Mouse (Mus musculus) testis, postnatal 14 days (tissue): ENCODE measurements around the gene Wnt7b.

Experiments
- DNase-seq: peaks from one replicate; pipeline ENCODE4 v3.0.0; 2021; ENCODE audit warnings: low spot score

Wnt7b gene

GRCm38 (mm10) chr15:85582356-85582910, at the start of gene Wnt7b:
TSS of gene Wnt7b (minus strand) at chr15:85582473.
- no peak for DNase-seq

DNA sequence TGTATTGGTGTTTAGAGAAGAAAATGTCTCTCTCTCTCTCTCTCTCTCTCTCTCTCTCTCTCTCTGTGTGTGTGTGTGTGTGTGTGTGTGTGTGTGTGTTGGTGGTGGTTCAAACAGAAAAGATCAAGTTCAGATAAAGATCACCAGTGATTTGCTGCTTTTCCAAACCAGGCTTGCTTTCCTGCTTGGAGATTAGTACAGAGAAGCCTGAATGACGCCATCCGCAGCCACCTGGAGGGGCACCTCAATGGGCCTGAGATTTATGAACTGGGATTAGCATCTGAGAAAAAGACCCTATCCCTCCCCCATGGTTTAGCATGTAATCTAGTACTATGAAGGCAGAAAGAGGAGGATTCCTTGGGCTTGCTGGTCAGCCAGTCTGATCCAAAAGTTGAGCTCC, 49.3 kb upstream of the Wnt7b start:
- no peak for DNase-seq

DNA sequence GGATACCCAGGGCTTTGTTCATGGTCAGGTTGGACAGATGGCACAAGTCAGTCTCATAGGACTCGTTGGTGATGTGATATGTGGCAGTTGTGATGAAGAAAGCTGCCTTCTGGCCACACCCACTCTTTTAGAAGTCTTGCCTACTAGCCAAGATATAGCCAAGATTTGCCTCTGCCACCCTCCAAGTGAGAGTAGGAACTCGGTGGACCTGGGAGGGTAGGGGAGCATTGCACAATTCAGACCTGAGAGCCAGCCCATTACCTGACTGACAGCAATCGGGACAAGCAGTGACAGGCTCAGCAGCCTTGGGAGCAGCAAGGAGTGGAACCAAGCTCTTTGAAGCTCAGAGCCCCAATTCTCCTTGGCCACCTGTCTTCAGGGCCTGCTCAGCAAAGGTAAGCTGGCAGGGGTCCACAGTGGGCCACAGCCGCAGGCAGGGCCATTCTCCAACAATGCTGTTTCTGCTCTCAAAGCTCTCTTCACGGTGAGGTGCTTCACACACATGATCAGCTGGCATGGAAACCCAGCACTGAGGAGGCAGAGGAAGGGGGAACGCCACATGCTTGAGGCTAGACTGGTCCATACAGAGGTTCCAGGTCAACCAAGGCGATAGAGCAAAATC, 47.8 kb upstream of the Wnt7b start:
- DNase-seq, result no peak

DNA sequence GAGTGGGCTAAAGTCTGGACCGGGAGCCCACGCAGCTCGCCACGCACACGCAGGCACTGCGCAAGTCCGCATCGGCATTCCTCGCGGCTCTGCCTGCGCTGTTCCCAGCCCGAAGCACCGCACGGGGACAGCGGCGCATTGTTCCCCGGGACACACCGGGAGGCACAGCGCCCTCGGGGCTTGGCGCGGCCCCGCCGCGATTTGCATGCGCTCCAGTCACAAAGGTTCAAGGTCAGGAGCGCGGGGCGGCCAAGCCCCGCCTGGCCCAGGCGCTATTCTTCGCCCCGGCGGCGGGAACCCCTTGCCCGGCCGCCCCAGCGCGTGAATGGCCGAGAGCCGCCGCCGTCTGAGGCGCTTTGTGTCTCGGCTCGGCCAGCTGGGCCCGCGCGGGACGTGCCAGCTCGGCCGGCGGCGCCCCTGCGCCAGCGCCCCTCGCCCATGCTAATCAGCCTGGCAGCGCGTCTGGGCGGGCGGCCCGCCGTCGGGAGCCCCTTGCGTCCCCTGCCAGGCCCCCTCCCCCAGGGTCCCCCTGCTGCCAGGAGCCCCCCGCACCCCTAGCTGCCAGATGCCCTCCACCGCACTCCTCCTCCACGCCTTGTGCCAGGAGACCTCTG, 43.5 kb upstream of the Wnt7b start:
- DNase-seq, result peak; percentile 59

- DNase-seq, result no peak
These were observed 39.9 kb upstream of the Wnt7b start for GRCm38 (mm10) chr15:85622213-85622612.

- DNase-seq, result no peak
These were observed 33.3 kb upstream of the Wnt7b start for GRCm38 (mm10) chr15:85615537-85616100.

- no peak for DNase-seq
These were observed 32.8 kb upstream of the Wnt7b start for GRCm38 (mm10) chr15:85615075-85615474.

DNA sequence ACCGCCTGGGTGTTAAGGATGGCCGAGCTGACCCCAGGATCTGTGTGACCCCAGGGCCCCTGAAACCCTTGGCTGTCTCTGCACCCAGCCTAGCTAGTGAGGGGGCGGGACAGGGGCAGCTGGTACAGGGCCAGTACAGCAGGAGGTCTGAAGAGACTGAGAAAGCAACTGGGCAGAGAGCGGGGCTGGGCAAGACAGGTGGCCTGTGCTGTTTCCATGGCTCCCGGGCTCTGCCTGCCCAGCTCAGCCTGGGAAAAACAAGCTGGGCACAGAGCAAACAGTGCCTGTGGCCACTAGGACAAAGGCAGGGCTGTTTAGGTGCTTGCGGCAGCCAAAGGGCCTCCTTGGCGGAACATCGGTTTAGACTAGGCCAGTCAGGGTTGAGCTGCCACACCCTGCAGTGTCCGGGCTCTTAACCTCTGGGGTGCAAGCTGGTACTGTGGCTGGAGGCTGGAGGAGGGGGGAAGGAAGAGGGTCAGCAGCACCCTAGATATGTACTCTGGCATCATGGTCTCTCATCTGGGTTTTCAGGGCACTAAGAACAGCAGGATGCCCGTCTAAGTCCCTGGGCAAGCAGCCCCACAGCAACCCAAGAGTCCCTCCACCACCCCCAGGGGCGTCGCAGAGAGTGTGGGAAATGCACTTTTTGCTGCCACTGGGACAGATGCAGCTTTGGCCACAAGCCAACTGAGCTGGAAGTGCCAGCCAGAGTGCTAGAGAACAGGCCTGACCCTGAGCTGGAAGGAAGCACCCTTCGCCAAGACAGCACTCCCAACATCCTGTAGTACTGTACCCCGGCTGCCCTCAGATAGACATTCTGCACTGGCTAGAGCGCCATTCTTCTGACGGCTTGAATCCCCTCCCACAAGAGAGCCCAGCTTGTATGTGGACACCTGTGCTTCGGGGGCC, 31.3 kb upstream of the Wnt7b start:
- DNase-seq, result peak; percentile 55

DNA sequence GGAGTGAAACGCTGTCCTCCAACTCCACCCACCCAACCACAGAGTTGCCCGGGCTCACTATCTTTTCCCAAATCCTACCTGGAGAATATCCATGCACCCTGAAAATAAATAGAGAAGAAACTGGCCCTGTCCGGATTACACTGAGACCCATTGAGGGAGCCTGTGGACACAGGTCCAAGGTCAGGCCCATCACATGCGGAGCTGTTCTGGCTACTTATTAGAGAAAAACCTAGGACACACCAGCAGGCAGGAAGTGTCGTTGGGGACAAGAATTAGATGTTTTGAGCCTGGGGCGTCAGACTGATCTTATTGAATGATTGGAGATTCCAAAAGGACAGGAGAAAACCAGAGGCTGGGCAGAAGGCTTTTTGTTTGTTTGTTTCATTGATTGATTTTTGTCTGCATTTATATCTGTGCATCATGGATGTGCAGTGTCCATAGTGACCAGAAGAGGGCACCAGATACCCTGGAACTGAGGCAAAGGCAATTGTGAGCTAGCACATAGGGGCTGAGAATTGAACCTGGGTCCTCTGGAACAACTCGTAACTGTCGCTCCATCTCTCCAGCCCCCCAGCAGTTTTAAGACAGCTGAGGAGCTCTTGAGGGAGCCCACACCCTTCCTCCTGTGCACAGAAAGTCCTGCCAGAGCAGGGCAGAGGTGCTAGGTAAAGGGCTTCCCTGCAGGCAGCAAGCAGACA, 30.5 kb upstream of the Wnt7b start:
- no peak for DNase-seq

- DNase-seq, result peak; percentile 48
These were observed 29.6 kb upstream of the Wnt7b start for GRCm38 (mm10) chr15:85611701-85612520.

GRCm38 (mm10) chr15:85610618-85611218, 28.4 kb upstream of the Wnt7b start:
- DNase-seq, result peak; percentile 91

DNA sequence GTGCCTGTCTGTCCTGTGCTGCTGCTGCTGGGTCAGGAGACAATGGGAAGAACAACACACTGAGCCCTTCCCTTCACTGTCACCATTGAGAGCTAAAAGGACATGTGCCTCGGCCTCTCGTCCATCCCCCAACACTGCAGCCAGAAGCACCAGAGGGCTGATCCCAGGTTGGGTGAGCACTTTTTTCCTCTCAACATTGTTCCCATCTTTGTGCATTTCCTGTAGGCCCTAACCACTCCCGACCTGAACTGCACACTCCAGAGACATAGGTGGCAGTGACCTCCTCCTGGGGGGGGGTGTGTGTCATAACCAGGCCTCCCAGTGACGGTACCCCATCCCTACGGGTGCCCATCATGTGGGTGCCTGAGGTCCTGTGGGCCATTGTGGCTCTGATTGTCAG, 27.8 kb upstream of the Wnt7b start:
- no peak for DNase-seq

DNA sequence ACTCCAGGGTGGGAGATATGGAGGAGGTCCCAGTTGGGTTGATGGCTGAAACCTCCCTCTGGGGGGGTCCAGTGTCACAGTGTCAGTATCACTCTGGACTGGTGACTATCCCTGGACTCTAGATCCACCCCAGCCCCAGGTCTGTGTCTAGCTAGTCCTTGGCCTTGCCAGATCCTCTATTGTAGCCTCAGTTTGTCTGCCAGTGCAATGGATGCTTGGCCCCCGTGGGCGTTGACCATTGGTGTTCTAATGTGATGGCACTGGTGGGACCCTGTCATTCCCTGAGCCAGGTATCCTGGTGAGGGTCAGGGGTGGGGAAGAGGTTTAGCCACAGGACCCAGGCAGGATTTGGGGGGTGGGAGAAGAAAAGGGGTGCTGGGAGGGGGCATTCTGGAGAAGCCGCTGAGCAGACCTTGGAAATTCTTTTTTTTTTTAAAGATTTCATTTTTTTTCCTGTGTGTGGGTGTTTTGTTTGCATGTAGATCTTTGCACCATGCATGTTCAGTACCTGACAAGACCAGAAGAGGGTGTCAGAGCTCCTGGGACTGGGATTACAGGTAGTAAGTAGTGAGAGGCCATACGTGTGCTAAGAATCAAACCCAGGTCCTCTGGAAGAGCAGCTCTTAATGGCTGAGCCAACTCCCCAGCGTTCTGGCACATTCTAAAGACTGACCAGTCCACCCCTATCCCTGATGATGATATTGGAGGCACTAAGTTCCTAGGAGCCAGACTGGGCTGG, 27.2 kb upstream of the Wnt7b start:
- DNase-seq, result no peak

GRCm38 (mm10) chr15:85605962-85606610, 23.8 kb upstream of the Wnt7b start:
- no peak for DNase-seq

- no peak for DNase-seq
These were observed 22.7 kb upstream of the Wnt7b start for GRCm38 (mm10) chr15:85604938-85605337.

- DNase-seq, result no peak
These were observed 22.2 kb upstream of the Wnt7b start for GRCm38 (mm10) chr15:85604507-85604906.

DNA sequence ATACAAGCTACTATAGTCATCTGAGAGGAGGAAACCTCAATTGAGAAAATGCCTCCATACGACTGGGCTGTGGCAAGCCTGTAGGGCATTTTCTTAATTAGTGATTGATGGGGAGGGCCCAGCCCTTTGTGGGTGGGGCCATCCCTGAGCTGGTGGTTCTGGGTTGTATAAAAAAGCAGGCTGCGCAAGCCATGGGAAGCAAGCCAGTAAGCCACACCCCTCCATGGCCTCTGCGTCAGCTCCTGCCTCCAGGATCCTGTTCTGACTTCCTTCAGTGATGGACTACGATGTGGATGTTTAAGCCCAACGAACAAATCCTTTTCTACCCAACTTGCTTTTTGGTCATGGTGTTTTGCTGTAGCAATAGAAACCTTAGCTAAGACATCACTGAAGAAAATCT, 21.1 kb upstream of the Wnt7b start:
- DNase-seq, result no peak

GRCm38 (mm10) chr15:85602733-85603132, 20.5 kb upstream of the Wnt7b start:
- no peak for DNase-seq

GRCm38 (mm10) chr15:85602021-85602420, 19.7 kb upstream of the Wnt7b start:
- DNase-seq, result no peak
